Mouse (Mus musculus): ENCODE data around the gene Prpf38b.

The Prpf38b gene

GRCm38 (mm10) chr3:108858231-108858770, 53.2 kb downstream of the Prpf38b start:
- 25% methylated on average over 7 of the region's 7 CpGs for WGBS

GRCm38 (mm10) chr3:108857714-108858113, 53.8 kb downstream of the Prpf38b start:
- WGBS, result 88% methylated on average over 1 of the region's 1 CpGs

- WGBS, result 60% methylated on average over 3 of the region's 3 CpGs
These were observed 54.4 kb downstream of the Prpf38b start for GRCm38 (mm10) chr3:108857124-108857470.

- 45% methylated on average over 8 of the region's 8 CpGs for WGBS
These were observed 55.0 kb downstream of the Prpf38b start for GRCm38 (mm10) chr3:108856386-108857123.

- 49% methylated on average over 10 of the region's 10 CpGs for WGBS
These were observed 55.7 kb downstream of the Prpf38b start for GRCm38 (mm10) chr3:108855864-108856263.

- WGBS, result 28% methylated on average over 12 of the region's 12 CpGs
These were observed 56.2 kb downstream of the Prpf38b start for GRCm38 (mm10) chr3:108855371-108855770.

- 90% methylated on average over 1 of the region's 1 CpGs for WGBS
These were observed 58.3 kb downstream of the Prpf38b start for GRCm38 (mm10) chr3:108853266-108853665.
